Mouse (Mus musculus) forebrain, embryonic 13.5 days (tissue): ENCODE data around the gene Trappc13. TPM values are rescaled to one million over a fixed set of nuclear protein-coding genes. Genes with fewer than 3 reads are reported as not detected.
"Not testable (repeated sequence)": the region's sequence is repeated elsewhere in the genome, so short reads cannot be mapped to it uniquely, and the experiment has no call there.

ENCODE experiments used
- ATAC-seq: fragments of 200-750 bp; cut with Nextera tagmentation; 2 replicates; pipeline ENCODE4 v1.8.0; 2017
- H3K27ac ChIP-seq: fragments of 300-500 bp; sonication (generic); 2 replicates; pipeline ENCODE4 v1.5.1; 2015; ENCODE audit warnings: inconsistent platforms, mild to moderate bottlenecking, moderate library complexity
- H3K27me3 ChIP-seq: fragments of 300-500 bp; sonication (generic); 2 replicates; pipeline ENCODE4 v1.6.1; 2015; ENCODE audit warnings: mild to moderate bottlenecking, inconsistent platforms
- H3K36me3 ChIP-seq: fragments of 300-500 bp; sonication (generic); 2 replicates; pipeline ENCODE4 v1.6.1; 2015; ENCODE audit warnings: mild to moderate bottlenecking, inconsistent platforms; ENCODE audit not compliant: poor library complexity, severe bottlenecking
- H3K4me1 ChIP-seq: fragments of 300-500 bp; sonication (generic); 2 replicates; pipeline ENCODE4 v1.6.1; 2015; ENCODE audit warnings: inconsistent platforms
- H3K4me2 ChIP-seq: fragments of 300-500 bp; sonication (generic); 2 replicates; pipeline ENCODE4 v1.6.1; 2015; ENCODE audit warnings: inconsistent platforms, mild to moderate bottlenecking, moderate library complexity
- H3K4me3 ChIP-seq: fragments of 300-500 bp; sonication (generic); 2 replicates; pipeline ENCODE4 v1.5.1; 2015; ENCODE audit warnings: mild to moderate bottlenecking, inconsistent platforms
- H3K9ac ChIP-seq: fragments of 300-500 bp; sonication (generic); 2 replicates; pipeline ENCODE4 v1.6.1; 2015; ENCODE audit warnings: mild to moderate bottlenecking, inconsistent platforms
- H3K9me3 ChIP-seq: fragments of 300-500 bp; sonication (generic); replicated peaks from 2 replicates; pipeline ENCODE4 v1.6.1; 2016; ENCODE audit warnings: inconsistent platforms
- WGBS: fragments of 180-500 bp; shearing (Covaris S2); methylation state at CpG from one replicate; pipeline ENCODE4 v1.1.7; 2015; 5-methylcytosine and 5-hydroxymethylcytosine counted together
- polyA plus RNA-seq: library from polyadenylated mRNA; unstranded; fragments of >200 nt; fragmentation: Nextera tagmentation; extraction: Ambion mirVana; gene quantifications from 2 replicates; pipeline ENCODE4 v1.2.1, GENCODE M21; 2015

Trappc13 gene
- 82.8 and 85.2 TPM in 2 replicates for polyA plus RNA-seq

DNA sequence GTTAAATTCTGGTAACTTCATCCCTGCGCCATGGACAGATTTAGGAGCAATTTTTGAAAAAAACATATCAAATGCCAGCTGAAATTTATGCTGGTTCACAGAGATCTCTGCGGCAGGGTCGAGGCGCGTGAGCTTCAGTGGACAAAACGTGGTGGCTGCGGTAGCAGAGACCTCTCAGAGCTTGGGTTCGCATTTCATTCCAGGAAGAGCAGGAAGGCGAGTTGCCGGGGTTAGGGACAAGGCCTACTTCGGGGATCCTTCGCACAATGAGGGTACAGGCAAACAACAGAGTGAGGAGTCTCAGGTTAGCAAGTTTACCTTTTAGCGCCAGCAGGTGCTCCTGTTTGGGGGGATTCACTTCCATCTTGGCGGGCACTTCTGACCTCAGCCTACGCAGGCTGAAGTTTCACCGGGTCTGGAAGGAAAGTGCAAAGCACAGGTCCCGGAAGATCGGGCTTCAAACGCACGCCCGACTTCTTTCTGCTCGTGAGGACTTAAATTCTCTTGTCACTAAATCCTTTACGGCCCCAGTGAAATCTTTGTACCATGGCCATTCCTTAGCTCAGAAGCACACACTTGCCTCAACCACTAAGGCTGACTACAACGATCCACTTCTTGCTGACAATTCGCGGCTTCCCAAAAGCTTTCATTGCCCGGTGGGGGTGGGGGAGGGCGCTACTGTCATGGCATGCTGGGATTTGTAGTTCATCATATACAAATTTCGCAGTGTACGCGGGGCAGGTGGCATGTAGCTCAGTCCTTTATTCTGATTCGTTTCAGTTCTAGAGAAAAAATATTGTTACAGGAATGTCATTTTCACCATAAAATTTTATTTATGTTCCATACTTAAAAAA, at the start of gene Trappc13:
Gene Trappc13, minus strand, starts transcription at position 674 of the 854 bp plus-strand sequence.
- peak within 1 kb of the TSS; percentile 89 for H3K9ac ChIP-seq
- H3K4me3 ChIP-seq = peak within 1 kb of the TSS; percentile 90
- H3K36me3 ChIP-seq = peaks cover 12% of the 10 kb centered on the region
- peak within 1 kb of the TSS; percentile 84 for H3K4me2 ChIP-seq
- H3K27me3 ChIP-seq = no peaks in the 10 kb centered on the region
- no peaks in the 10 kb centered on the region for H3K9me3 ChIP-seq
- ATAC-seq = peak; percentile 93
- peaks cover 19% of the 10 kb centered on the region for H3K4me1 ChIP-seq
- 1% methylated on average over 32 of the region's 32 CpGs for WGBS
- peak within 1 kb of the TSS; percentile 65 for H3K27ac ChIP-seq

DNA sequence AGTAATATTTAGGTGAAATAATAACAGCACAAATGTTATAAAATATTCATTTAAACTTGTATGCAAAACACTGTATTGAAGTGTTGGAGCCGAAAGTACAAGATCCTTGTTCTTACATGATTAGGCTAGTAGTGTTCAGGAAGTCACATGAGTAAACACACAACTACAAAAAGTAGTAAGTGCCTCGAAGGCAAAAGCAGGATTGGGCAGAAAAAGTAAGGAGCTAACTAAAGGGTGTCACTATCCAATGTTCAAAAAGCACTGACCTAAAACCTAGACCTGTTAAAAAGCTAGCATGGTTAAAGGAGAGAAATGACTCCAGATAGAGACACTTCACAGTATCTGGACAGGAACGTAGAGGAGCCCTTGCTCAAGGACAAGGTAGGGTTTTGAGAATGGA, 49.2 kb upstream of the Trappc13 start:
- Histone ChIP-seq H3K9ac (peak overlapping the region; percentile 85), H3K27ac (no peak overlapping the region), H3K4me3 (peak overlapping the region; percentile 76), H3K4me1 (peaks cover 25% of the 10 kb centered on the region), H3K4me2 (peak overlapping the region; percentile 79), H3K36me3 (0 out of 2 replicates have a peak, but pooled peaks cover 6% of the 10 kb centered on the region), H3K27me3 (no peaks in the 10 kb centered on the region), H3K9me3 (no peaks in the 10 kb centered on the region)
- WGBS = 73% methylated on average over 3 of the region's 3 CpGs
- ATAC-seq = no peak

DNA sequence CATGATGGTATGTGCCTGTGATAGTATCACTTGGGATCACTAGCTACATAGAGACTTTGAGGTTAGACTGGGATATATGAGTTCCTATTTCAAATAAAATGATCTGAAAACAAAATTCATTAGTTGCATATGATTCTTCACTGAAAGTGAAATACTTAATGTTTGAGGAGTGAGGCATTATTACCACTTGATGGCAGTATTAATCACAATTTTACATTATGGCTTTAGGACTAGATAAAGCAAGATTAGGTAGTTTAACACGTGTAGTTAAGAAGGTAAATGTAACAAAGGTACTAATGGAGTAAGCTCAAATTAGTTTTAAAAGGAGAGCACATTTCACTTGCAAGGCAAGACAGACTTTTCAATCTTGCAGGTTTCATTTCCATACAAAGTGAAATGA, 26.0 kb upstream of the Trappc13 start:
- Histone ChIP-seq H3K4me2 (no peak overlapping the region), H3K27ac (no peak overlapping the region), H3K9ac (no peak overlapping the region), H3K36me3 (peaks cover 33% of the 10 kb centered on the region), H3K9me3 (no peaks in the 10 kb centered on the region), H3K27me3 (no peaks in the 10 kb centered on the region), H3K4me3 (no peak overlapping the region), H3K4me1 (no peaks in the 10 kb centered on the region)
- no peak for ATAC-seq
- 64% methylated on average over 1 of the region's 1 CpGs for WGBS

DNA sequence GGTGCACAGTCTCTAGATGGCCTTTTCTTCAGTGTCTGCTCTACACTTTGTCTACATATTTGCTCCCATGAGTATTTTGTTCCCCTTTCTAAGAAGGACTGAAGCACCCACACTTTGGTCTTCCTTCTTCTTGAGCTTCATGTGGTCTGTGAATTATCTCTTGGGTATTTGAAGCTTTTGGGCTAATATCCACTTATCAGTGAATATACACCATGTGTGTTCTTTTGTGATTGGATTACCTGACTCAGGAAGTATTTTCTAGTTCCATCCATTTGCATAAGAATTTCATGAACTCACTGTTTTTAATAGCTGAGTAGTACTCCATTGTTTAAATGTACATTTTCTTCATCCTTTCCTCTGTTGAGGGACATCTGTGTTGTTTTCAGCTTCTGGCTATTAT, 17.6 kb upstream of the Trappc13 start:
- H3K9me3 ChIP-seq, H3K4me2 ChIP-seq, H3K27ac ChIP-seq, ATAC-seq, H3K4me1 ChIP-seq, H3K9ac ChIP-seq, H3K4me3 ChIP-seq, H3K27me3 ChIP-seq: not testable (repeated sequence)
- H3K36me3 ChIP-seq = peaks cover 46% of the 10 kb centered on the region

DNA sequence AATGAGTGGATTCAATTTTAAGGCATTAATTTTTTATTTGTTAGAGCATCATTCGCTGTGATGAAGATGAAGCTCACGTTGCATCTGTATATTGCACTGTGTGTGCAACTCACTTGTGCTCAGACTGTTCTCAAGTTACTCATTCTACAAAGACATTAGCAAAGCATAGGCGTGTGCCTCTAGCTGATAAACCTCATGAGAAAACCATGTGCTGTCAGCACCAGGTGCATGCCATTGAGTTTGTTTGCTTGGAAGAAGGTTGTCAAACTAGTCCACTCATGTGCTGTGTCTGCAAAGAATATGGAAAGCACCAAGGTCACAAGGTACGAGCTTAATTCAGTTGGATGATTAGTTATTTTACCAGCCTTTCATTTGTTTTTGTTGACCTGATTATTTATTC, 9.1 kb upstream of the Trappc13 start:
- Histone ChIP-seq H3K27me3 (no peaks in the 10 kb centered on the region), H3K9ac (no peak overlapping the region), H3K4me2 (no peak overlapping the region), H3K4me3 (no peak overlapping the region), H3K27ac (no peak overlapping the region), H3K4me1 (no peaks in the 10 kb centered on the region), H3K36me3 (peaks cover 51% of the 10 kb centered on the region), H3K9me3 (no peaks in the 10 kb centered on the region)
- WGBS = 89% methylated on average over 4 of the region's 4 CpGs
- ATAC-seq = no peak

DNA sequence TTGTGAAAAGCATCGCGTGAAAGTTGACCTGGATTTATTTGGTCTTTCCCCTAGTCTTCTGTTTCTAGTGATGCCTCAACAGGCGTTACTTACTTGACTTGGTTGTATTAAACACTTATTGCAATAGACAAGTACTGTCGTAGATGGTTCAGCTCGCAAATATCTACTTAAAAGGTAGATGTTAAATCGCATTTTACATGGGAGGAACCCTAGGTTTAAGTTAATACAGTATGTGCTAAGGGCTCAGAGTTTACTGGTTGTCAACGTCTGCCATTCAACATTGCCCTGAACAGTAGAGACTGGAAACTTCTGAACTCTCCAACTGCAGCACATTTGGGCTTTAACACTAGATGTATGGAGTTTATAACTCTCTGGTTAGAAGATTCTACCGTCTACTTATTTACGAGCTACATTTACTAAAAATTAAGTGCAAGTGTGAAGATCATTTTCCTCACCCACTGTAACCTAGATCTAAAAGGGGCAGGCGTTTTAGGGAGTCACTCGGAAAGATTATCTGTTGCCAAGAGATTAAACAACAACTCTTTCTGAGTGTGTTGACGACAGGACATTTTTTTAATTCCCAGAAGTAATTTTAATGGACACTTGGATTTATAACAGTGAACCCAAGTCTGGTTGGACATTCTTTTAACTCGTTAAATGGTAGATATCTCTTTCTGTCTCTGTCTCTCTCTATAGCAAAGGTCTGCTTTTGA, 1.1 kb upstream of the Trappc13 start:
- WGBS = 20% methylated on average over 13 of the region's 13 CpGs
- H3K4me3 ChIP-seq = peak overlapping the region; percentile 90
- 0 out of 2 replicates have a peak, but pooled peaks have one; percentile 1 for ATAC-seq
- peak overlapping the region; percentile 63; the same call in 1 of the 2 replicates for H3K27ac ChIP-seq
- H3K9me3 ChIP-seq = no peaks in the 10 kb centered on the region
- H3K36me3 ChIP-seq = peaks cover 24% of the 10 kb centered on the region
- no peaks in the 10 kb centered on the region for H3K27me3 ChIP-seq
- peaks cover 19% of the 10 kb centered on the region for H3K4me1 ChIP-seq
- peak overlapping the region; percentile 89 for H3K9ac ChIP-seq
- H3K4me2 ChIP-seq = peak overlapping the region; percentile 63

DNA sequence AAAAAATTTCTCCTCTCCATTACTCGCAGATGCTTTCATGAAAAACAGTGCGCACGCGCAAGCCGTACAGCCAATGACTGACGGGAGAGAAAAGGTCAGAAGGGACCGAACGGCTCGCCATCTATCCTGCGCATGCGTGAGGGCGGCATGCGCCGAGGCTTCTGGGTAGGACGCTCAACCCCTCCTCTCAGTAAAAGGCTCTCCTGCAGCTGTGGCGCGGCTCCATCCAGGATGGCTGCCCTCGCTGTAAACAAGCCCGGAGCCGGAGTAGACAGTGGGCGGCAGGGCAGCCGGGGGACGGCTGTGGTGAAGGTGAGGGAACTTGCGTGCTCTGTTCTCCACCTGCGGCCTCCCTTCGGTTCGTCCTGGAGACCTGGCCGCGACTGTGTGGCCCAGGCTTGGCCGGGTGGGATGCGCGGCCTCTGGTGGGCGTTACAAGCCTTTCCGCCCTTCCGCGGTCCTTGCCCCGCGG, 417 bp upstream of the Trappc13 start, which contains the start of gene Trim23:
Gene Trim23, plus strand, starts transcription at position 148 of the 472 bp plus-strand sequence.
- Histone ChIP-seq H3K27me3 (no peaks in the 10 kb centered on the region), H3K4me3 (peak within 1 kb of the TSS; percentile 90), H3K27ac (peak within 1 kb of the TSS; percentile 65), H3K36me3 (peaks cover 18% of the 10 kb centered on the region), H3K9ac (peak within 1 kb of the TSS; percentile 89), H3K4me2 (peak within 1 kb of the TSS; percentile 84), H3K9me3 (no peaks in the 10 kb centered on the region), H3K4me1 (peaks cover 19% of the 10 kb centered on the region)
- ATAC-seq = peak; percentile 99
- WGBS = under 1% methylated on average over 38 of the region's 38 CpGs

DNA sequence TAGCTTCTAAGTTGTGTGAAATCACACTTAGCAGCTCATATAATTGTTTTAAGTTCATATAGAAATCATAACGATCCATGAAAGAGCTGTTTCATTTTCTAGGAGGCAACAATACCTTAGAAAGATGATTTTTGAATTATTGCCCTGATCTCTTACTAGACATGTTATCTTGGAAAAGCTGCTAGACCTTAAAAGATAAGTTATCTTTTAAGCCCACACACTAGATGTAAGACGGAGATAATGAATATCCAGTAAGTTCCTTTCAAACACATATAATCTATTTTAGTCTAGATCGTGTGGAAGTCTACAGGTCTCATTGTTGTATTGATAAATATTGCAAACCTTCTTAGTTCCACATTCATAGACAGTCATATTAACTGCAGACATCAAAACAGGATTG, 1.4 kb downstream of the Trappc13 start:
- Histone ChIP-seq H3K9ac (peak overlapping the region; percentile 57), H3K36me3 (peaks cover 9% of the 10 kb centered on the region), H3K4me2 (peak overlapping the region; percentile 64), H3K4me3 (peak overlapping the region; percentile 90), H3K27ac (no peak overlapping the region), H3K27me3 (no peaks in the 10 kb centered on the region), H3K9me3 (no peaks in the 10 kb centered on the region), H3K4me1 (peaks cover 19% of the 10 kb centered on the region)
- WGBS = 80% methylated on average over 3 of the region's 3 CpGs
- no peak for ATAC-seq

DNA sequence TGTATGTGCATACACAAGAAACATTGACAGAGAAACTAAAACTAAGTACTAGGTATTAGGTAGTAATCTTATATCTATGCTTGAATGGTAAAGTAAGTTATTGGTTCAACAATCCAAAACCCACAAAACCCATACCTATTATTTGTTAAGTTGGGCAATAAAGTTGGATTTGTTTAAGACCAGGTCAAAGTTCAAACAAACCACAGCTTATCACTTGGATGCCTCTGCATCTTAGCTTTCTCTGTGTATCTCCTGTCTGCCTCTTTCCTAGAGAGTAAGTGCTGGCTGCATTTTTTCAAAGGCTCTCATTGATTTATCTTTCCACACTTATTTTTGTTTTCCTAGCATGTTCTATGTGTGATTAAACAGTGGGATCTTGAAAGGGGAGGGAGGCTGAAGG, 5.8 kb downstream of the Trappc13 start:
- H3K9ac ChIP-seq = no peak overlapping the region
- no peak overlapping the region for H3K27ac ChIP-seq
- no peak overlapping the region for H3K4me2 ChIP-seq
- no peak overlapping the region for H3K4me3 ChIP-seq
- peaks cover 10% of the 10 kb centered on the region for H3K4me1 ChIP-seq
- no peak for ATAC-seq
- no peaks in the 10 kb centered on the region for H3K9me3 ChIP-seq
- no peaks in the 10 kb centered on the region for H3K27me3 ChIP-seq
- H3K36me3 ChIP-seq = peaks cover 20% of the 10 kb centered on the region

DNA sequence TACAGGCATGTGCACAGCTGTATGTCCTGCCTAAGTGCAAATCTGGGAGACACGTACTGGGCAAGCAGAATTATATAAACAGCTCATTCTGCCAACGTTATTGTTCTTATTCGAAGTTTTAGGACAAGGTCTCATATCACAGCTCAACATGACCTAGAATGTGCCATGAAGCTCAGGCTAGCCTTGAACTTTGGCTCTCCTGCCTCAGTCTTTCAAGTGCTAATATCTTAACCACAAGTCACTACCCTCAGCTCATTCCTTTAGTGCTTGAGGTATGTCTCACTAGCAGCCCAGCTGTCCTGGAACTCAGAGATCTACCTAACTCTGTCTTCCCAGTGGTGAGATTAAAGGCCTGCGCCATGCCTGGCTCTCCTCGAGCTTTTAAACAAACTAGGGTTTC, 6.6 kb downstream of the Trappc13 start:
- H3K9me3 ChIP-seq = no peaks in the 10 kb centered on the region
- no peak overlapping the region for H3K4me2 ChIP-seq
- no peak for ATAC-seq
- H3K27me3 ChIP-seq = no peaks in the 10 kb centered on the region
- no peak overlapping the region for H3K27ac ChIP-seq
- peaks cover 4% of the 10 kb centered on the region for H3K4me1 ChIP-seq
- no peak overlapping the region for H3K9ac ChIP-seq
- H3K4me3 ChIP-seq = no peak overlapping the region
- H3K36me3 ChIP-seq = peaks cover 27% of the 10 kb centered on the region
- whole genome bisulfite sequencing = 96% methylated on average over 5 of the region's 5 CpGs

DNA sequence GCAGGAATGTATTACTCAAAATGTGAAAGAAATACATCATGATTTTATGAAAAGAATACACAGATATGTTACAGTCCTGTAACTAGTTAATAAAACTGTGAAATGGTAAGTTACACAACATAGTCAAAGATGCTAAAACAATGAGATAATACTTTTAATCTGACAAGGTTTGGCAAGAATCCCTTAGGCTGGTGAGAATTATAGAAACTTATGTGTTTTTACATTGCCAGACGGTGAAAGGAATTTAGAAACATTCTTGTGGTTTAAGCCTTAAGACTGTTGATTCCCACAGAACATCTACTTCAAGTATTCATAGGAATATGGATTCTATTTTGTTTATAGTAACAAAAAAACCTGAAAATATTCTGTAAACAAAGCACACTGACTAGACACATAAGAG, 22.6 kb downstream of the Trappc13 start:
- Histone ChIP-seq H3K27ac (no peak overlapping the region), H3K9me3 (no peaks in the 10 kb centered on the region), H3K9ac (no peak overlapping the region), H3K27me3 (no peaks in the 10 kb centered on the region), H3K4me2 (no peak overlapping the region), H3K4me3 (no peak overlapping the region), H3K36me3 (peaks cover 59% of the 10 kb centered on the region), H3K4me1 (no peaks in the 10 kb centered on the region)
- ATAC-seq = no peak
- 80% methylated on average over 1 of the region's 1 CpGs for WGBS

DNA sequence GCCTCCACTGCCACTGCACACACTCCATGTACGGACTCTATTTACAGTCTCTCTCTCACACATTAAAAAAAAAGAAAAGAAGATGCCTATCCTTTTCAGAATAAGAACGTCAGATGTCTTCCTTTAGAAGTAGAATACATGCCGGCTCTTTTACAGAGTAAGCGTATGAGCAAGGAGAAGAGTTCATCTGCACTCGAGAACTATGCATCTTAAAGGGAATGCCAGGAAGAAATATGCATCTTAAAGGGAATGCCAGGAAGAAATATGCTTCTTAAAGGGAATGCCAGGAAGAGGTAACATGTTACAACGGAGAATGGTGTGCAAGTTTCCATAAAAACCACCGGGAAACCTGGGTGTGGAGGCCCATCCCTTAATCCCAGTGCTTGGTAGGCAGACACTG, 23.2 kb downstream of the Trappc13 start:
- Histone ChIP-seq H3K27ac (no peak overlapping the region), H3K4me3 (no peak overlapping the region), H3K36me3 (peaks cover 54% of the 10 kb centered on the region), H3K4me2 (no peak overlapping the region), H3K27me3 (no peaks in the 10 kb centered on the region), H3K9me3 (no peaks in the 10 kb centered on the region), H3K4me1 (no peaks in the 10 kb centered on the region), H3K9ac (no peak overlapping the region)
- 95% methylated on average over 7 of the region's 7 CpGs for WGBS
- no peak for ATAC-seq
